Mouse (Mus musculus) heart, embryonic 13.5 days (tissue): Measurements from ENCODE around the gene Smim24. TPM values are rescaled to one million over a fixed set of nuclear protein-coding genes. Genes with fewer than 3 reads are reported as not detected.

Experiments
- ATAC-seq: fragments of 200-750 bp; cut with Nextera tagmentation; 2 replicates; pipeline ENCODE4 v1.8.0; 2017; ENCODE audit warnings: moderate TSS enrichment; ENCODE audit not compliant: insufficient number of reproducible peaks, low FRiP score, low TSS enrichment; ENCODE audit errors: extremely low read depth
- H3K27ac ChIP-seq: fragments of 300-500 bp; sonication (generic); replicated peaks from 2 replicates; pipeline ENCODE4 v1.5.1; 2015; ENCODE audit warnings: moderate library complexity, mild to moderate bottlenecking, inconsistent platforms
- H3K27me3 ChIP-seq: fragments of 300-500 bp; sonication (generic); replicated peaks from 2 replicates; pipeline ENCODE4 v1.6.1; 2015; ENCODE audit warnings: mild to moderate bottlenecking, inconsistent platforms
- H3K36me3 ChIP-seq: fragments of 300-500 bp; sonication (generic); 2 replicates; pipeline ENCODE4 v1.6.1; 2015; ENCODE audit warnings: mild to moderate bottlenecking, inconsistent platforms
- H3K4me1 ChIP-seq: fragments of 300-500 bp; sonication (generic); 2 replicates; pipeline ENCODE4 v1.6.1; 2015; ENCODE audit warnings: inconsistent platforms
- H3K4me2 ChIP-seq: fragments of 300-500 bp; sonication (generic); 2 replicates; pipeline ENCODE4 v1.6.1; 2015; ENCODE audit warnings: inconsistent platforms, mild to moderate bottlenecking, moderate library complexity
- H3K4me3 ChIP-seq: fragments of 300-500 bp; sonication (generic); 2 replicates; pipeline ENCODE4 v1.5.1; 2015; ENCODE audit warnings: moderate library complexity, mild to moderate bottlenecking, inconsistent platforms
- H3K9ac ChIP-seq: fragments of 300-500 bp; sonication (generic); 2 replicates; pipeline ENCODE4 v1.6.1; 2015; ENCODE audit warnings: inconsistent platforms, mild to moderate bottlenecking, moderate library complexity
- H3K9me3 ChIP-seq: fragments of 300-500 bp; sonication (generic); 2 replicates; pipeline ENCODE4 v1.6.1; 2016; ENCODE audit warnings: inconsistent platforms
- WGBS: fragments of 180-500 bp; shearing (Covaris S2); methylation state at CpG from one replicate; pipeline ENCODE4 v1.1.7; 2015; ENCODE audit warnings: mixed read lengths; 5-methylcytosine and 5-hydroxymethylcytosine counted together
- polyA plus RNA-seq: library from polyadenylated mRNA; unstranded; fragments of >200 nt; fragmentation: Nextera tagmentation; extraction: Ambion mirVana; gene quantifications from 2 replicates; pipeline ENCODE4 v1.2.1, GENCODE M21; 2015

The Smim24 gene
- polyA plus RNA-seq, 1 experiment from 2014 or later = 2.7 TPM

- Histone ChIP-seq H3K4me1 (peaks cover 34% of the 10 kb centered on the region), H3K27me3 (no peaks in the 10 kb centered on the region), H3K4me3 (peak overlapping the region; percentile 45), H3K9ac (peak overlapping the region; percentile 81), H3K4me2 (peak overlapping the region; percentile 71), H3K9me3 (no peaks in the 10 kb centered on the region), H3K36me3 (peaks cover 35% of the 10 kb centered on the region), H3K27ac (peak overlapping the region; percentile 69)
- no peak for ATAC-seq
- 6% methylated on average over 19 of the region's 19 CpGs for WGBS
These were observed 709 bp downstream of the Smim24 start for GRCm38 (mm10) chr10:81393456-81394063.

- Histone ChIP-seq H3K36me3 (peaks cover 43% of the 10 kb centered on the region), H3K27me3 (peaks cover 4% of the 10 kb centered on the region; the same call in 1 of the 2 replicates), H3K4me1 (peaks cover 21% of the 10 kb centered on the region), H3K9ac (no peak overlapping the region), H3K4me3 (no peak overlapping the region), H3K4me2 (no peak overlapping the region), H3K9me3 (no peaks in the 10 kb centered on the region), H3K27ac (no peak overlapping the region)
- WGBS = 13% methylated on average over 5 of the region's 5 CpGs
- ATAC-seq = no peak
These were observed 2.3 kb downstream of the Smim24 start for GRCm38 (mm10) chr10:81395127-81395526.

GRCm38 (mm10) chr10:81395865-81396264 lies 3.0 kb downstream of the Smim24 start:
- Histone ChIP-seq H3K4me3 (no peak overlapping the region), H3K4me1 (peaks cover 26% of the 10 kb centered on the region), H3K27me3 (peaks cover 8% of the 10 kb centered on the region; the same call in 1 of the 2 replicates), H3K4me2 (no peak overlapping the region), H3K9ac (no peak overlapping the region), H3K36me3 (peaks cover 49% of the 10 kb centered on the region), H3K27ac (no peak overlapping the region), H3K9me3 (no peaks in the 10 kb centered on the region)
- WGBS = 85% methylated on average over 4 of the region's 4 CpGs
- no peak for ATAC-seq

GRCm38 (mm10) chr10:81396749-81397148 lies 3.9 kb downstream of the Smim24 start:
- Histone ChIP-seq H3K4me1 (peaks cover 35% of the 10 kb centered on the region), H3K9me3 (no peaks in the 10 kb centered on the region), H3K36me3 (peaks cover 43% of the 10 kb centered on the region), H3K27ac (no peak overlapping the region), H3K9ac (peak overlapping the region; percentile 50; the same call in 1 of the 2 replicates), H3K27me3 (peaks cover 8% of the 10 kb centered on the region; the same call in 1 of the 2 replicates), H3K4me3 (no peak overlapping the region), H3K4me2 (no peak overlapping the region)
- WGBS = 82% methylated on average over 5 of the region's 5 CpGs
- ATAC-seq = no peak

GRCm38 (mm10) chr10:81399296-81399695 lies 6.4 kb downstream of the Smim24 start:
- Histone ChIP-seq H3K4me3 (no peak overlapping the region), H3K9ac (no peak overlapping the region), H3K4me2 (no peak overlapping the region), H3K27me3 (peaks cover 8% of the 10 kb centered on the region; the same call in 1 of the 2 replicates), H3K27ac (no peak overlapping the region), H3K4me1 (peaks cover 42% of the 10 kb centered on the region), H3K9me3 (no peaks in the 10 kb centered on the region), H3K36me3 (peaks cover 60% of the 10 kb centered on the region)
- 70% methylated on average over 5 of the region's 5 CpGs for WGBS
- ATAC-seq = no peak

GRCm38 (mm10) chr10:81399798-81400308 lies 7.0 kb downstream of the Smim24 start:
- WGBS = 73% methylated on average over 18 of the region's 18 CpGs
- H3K27me3 ChIP-seq = peaks cover 8% of the 10 kb centered on the region; the same call in 1 of the 2 replicates
- no peak for ATAC-seq
- H3K9ac ChIP-seq = no peak overlapping the region
- no peak overlapping the region for H3K4me2 ChIP-seq
- no peak overlapping the region for H3K27ac ChIP-seq
- H3K36me3 ChIP-seq = peaks cover 66% of the 10 kb centered on the region
- no peaks in the 10 kb centered on the region for H3K9me3 ChIP-seq
- no peak overlapping the region for H3K4me3 ChIP-seq
- peaks cover 46% of the 10 kb centered on the region for H3K4me1 ChIP-seq

GRCm38 (mm10) chr10:81400371-81401204 lies 7.7 kb downstream of the Smim24 start:
- 63% methylated on average over 22 of the region's 22 CpGs for WGBS
- no peak for ATAC-seq
- H3K36me3 ChIP-seq = peaks cover 73% of the 10 kb centered on the region
- no peak overlapping the region for H3K4me3 ChIP-seq
- peak overlapping the region; percentile 96 for H3K27ac ChIP-seq
- H3K27me3 ChIP-seq = peaks cover 8% of the 10 kb centered on the region; the same call in 1 of the 2 replicates
- H3K9ac ChIP-seq = peak overlapping the region; percentile 61
- H3K4me1 ChIP-seq = peaks cover 50% of the 10 kb centered on the region
- peak overlapping the region; percentile 63 for H3K4me2 ChIP-seq
- H3K9me3 ChIP-seq = no peaks in the 10 kb centered on the region

GRCm38 (mm10) chr10:81401205-81401520 lies 8.3 kb downstream of the Smim24 start:
- H3K27me3 ChIP-seq = peaks cover 8% of the 10 kb centered on the region; the same call in 1 of the 2 replicates
- H3K9me3 ChIP-seq = no peaks in the 10 kb centered on the region
- H3K9ac ChIP-seq = peak overlapping the region; percentile 61
- no peak overlapping the region for H3K4me3 ChIP-seq
- H3K4me2 ChIP-seq = peak overlapping the region; percentile 63
- H3K4me1 ChIP-seq = peaks cover 56% of the 10 kb centered on the region
- H3K27ac ChIP-seq = peak overlapping the region; percentile 96
- WGBS = 30% methylated on average over 10 of the region's 10 CpGs
- peaks cover 79% of the 10 kb centered on the region for H3K36me3 ChIP-seq
- no peak for ATAC-seq

GRCm38 (mm10) chr10:81401521-81402226 lies 8.8 kb downstream of the Smim24 start:
- peak overlapping the region; percentile 63 for H3K4me2 ChIP-seq

GRCm38 (mm10) chr10:81402227-81402765 lies 9.4 kb downstream of the Smim24 start:
- peak overlapping the region; percentile 63 for H3K4me2 ChIP-seq
- H3K36me3 ChIP-seq = peaks cover 82% of the 10 kb centered on the region
- peaks cover 67% of the 10 kb centered on the region for H3K4me1 ChIP-seq
- H3K9ac ChIP-seq = peak overlapping the region; percentile 73
- 33% methylated on average over 7 of the region's 7 CpGs for WGBS
- H3K9me3 ChIP-seq = no peaks in the 10 kb centered on the region
- peak overlapping the region; percentile 34 for H3K4me3 ChIP-seq
- peak overlapping the region; percentile 96 for H3K27ac ChIP-seq
- H3K27me3 ChIP-seq = peaks cover 12% of the 10 kb centered on the region; the same call in 1 of the 2 replicates
- no peak for ATAC-seq

More at GRCm38 (mm10) chr10:81401521-81402226, 8.8 kb downstream of the Smim24 start:
- Histone ChIP-seq H3K4me1 (peaks cover 61% of the 10 kb centered on the region), H3K36me3 (peaks cover 82% of the 10 kb centered on the region), H3K9me3 (no peaks in the 10 kb centered on the region), H3K9ac (peak overlapping the region; percentile 73), H3K27ac (peak overlapping the region; percentile 96), H3K27me3 (peaks cover 11% of the 10 kb centered on the region; the same call in 1 of the 2 replicates), H3K4me3 (peak overlapping the region; percentile 34)
- 8% methylated on average over 18 of the region's 18 CpGs for WGBS
- ATAC-seq = peak; percentile 54
